Mouse (Mus musculus): ENCODE results near the gene Rpl37. TPM values are rescaled to one million over a fixed set of nuclear protein-coding genes. Genes with fewer than 3 reads are reported as not detected.

The Rpl37 gene
- 100 to 1,000 TPM; 210 to 230 TPM for total RNA-seq (2021)
- long read RNA-seq, experiment 1, transcript Rpl37-204 (4 exons, 556 nt), result minor isoform, 5 of 71 reads
- long read RNA-seq, experiment 1, transcript Rpl37-201 (4 exons, 835 nt), result major isoform, 57 of 71 reads
- long read RNA-seq, experiment 1, partial matches to known transcripts, result 1 of 71 reads
- long read RNA-seq, experiment 1, other reads (novel, unspliced or antisense), result 2 of 71 reads
- long read RNA-seq, experiment 2, transcript Rpl37-204 (4 exons, 556 nt), result minor isoform, 14 of 150 reads
- long read RNA-seq, experiment 2, transcript Rpl37-201 (4 exons, 835 nt), result major isoform, 121 of 150 reads
- long read RNA-seq, experiment 2, partial matches to known transcripts, result 3 of 150 reads
- long read RNA-seq, experiment 2, other reads (novel, unspliced or antisense), result 3 of 150 reads

DNA sequence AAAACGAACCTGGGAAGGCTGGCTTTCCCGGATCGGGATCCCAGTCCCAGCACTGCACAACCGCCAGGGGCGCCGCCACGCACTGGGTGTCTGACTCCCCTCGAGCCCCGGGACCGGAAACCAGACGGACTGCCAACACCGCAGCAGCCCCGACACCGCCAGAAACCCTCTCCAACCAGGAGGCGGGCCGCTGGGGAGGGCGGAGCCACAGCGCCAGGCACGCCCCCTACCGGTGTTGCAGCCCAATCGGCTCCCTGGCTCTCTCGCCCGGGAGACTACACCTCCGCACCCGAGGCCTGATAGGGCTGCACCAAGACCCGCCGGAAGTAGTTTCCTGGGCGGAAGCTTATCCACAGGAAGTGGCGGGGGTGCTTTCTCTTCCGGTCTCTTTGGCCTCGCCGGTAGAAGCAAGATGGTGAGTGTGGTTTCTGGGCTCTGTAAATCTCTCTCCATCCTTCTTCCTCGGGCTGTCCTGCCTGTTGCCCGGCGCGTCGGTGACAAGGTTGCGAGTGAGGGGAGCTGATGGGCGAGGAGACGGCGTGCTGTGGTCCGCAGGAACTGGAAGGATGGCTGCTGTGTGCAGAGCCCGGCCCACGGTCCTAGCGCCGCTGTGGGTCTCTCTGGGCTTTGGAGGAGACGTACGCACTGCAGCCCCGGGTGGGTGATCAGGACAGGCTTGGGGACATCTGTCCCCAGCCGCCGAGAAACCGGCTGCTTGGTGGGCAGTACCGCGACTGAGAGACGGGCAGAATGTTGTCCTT, at the start of gene Rpl37:
Rpl37 (plus strand) TSS at position 376 of the 761 bp plus-strand sequence.
- peak; percentile 98 to 99 for DNase-seq (ENCODE audit: low spot score in 2 of 2)

DNA sequence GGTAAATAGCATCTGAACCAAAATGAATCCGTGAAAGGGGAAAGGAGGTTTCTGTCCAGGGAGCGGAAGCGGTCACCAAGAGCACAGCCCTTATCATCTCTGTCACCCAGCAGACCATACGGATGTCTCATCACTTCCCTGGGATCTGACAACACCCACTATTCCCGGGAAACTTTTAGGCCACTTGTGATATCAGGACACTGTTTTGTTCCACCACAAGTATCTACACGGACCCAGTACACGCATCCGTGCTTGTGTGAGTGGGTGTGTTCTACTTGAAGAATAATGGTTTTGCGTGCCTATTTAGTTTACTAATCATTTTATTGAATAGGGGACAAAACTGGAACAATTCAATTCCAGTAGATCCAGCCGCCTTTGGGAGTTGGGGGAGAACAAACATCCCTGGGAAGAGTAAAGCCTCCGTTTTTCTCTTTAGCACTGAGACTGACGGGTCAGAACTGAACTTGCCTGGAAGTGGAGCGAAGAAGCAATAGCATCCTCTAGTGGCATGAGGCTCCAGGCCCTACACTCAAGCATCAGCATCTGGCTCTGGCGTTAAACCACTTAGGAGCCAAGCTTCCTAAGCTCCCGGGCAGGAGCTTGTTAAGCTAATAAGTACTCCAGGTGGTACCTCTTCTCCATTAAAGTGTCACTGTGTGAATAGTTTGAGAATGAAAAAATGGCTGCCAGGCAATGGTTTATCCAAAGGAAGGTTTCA, 47.5 kb upstream of the Rpl37 start:
- peak; percentile 36 to 56 for DNase-seq (ENCODE audit: low spot score in 2 of 2)

DNA sequence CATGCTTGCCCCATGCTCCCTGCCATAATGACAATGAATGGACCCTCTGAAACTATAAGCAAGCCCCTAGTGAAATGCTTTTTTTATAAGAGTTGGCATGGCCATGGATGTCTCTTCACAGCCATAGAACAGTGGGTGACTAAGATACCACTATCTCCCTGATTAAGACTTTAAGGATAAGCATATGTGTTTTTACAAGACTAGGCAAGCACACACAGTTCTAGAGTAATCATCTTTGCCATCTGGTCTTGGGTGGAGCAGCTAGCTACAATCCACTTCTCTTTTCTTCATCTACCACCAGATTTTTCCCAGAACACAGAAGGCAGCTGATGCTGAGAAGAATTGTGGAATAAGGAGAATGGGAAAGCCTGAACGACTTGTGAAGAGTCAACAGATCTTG, 35.2 kb upstream of the Rpl37 start:
- DNase-seq (ENCODE audit: low spot score in 2 of 2), result peak in 1 of 2 experiments; percentile 23

DNA sequence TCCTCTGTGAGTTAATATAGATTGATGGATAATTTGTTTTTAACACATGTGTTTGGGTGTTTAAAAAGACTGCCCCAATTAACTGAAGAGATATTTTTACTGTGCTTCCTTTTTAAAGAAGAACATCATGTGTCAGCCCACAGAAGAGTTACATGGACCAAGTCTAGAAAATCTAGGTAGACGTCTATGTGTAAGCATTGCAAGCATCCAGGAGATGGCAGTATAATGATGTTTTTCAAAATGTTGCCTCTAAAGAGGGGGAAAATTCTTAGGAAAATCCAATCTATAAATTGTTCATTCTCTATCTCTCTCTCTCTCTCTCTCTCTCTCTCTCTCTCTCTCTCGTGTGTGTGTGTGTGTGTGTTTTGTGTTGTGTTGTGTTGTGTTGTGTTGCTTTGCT, 30.3 kb upstream of the Rpl37 start:
- peak in 1 of 2 experiments; percentile 51 for DNase-seq (ENCODE audit: low spot score in 2 of 2)

DNA sequence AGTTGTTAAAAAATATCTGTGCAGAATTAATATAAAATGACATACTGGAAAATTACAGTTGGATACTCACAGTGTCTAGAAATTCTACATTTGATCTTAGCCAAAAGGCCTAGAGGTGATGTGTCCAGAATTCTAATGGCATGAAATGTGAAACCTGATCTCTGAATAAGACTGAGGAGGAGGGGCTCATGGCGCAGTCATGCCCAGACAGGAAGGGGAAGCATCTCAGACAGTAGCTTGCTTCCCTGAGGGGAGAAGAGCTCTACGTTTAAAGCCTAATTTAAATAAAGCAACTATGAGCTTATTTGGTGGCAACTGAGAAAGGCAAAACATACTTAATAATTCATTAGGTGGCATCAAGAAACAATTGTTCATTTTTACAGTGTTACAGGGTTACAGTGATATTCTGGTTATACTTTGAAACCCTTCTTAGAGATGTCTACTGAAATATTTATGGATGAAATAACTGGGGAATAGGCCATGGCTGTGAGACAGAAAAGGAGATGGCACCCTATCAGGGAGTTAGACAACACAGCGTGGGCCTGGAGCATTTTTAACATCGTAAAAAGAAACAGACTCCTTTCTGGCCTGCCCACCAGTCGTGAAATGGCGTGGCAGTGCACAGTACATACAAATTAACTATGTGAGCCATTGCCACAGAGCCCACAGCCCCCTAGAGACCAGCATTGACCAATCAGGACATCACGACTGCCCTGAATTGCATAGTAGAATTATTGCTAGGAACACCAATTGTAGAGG, 27.4 kb upstream of the Rpl37 start:
- no peak for DNase-seq (ENCODE audit: low spot score in 2 of 2)

DNA sequence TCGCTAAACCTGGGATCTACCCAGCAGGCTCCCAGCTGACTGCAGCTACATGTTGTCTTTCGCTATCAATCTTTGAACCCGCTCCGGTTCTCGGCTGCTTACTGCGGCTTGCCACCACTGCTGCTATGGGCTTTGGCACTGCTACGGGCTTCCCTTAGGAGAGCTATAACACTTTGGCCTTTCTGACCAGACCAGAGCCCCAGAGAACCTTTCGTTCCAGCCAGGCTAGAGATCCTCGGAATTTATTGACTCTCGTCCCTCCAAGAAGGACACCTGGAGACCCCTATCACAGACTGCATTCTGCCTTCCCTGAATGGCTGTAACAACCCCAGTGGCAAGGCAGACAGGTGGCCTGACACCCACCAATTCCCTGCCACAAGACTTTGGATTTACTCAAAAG, 26.3 kb upstream of the Rpl37 start:
- DNase-seq (ENCODE audit: low spot score in 2 of 2), result no peak

DNA sequence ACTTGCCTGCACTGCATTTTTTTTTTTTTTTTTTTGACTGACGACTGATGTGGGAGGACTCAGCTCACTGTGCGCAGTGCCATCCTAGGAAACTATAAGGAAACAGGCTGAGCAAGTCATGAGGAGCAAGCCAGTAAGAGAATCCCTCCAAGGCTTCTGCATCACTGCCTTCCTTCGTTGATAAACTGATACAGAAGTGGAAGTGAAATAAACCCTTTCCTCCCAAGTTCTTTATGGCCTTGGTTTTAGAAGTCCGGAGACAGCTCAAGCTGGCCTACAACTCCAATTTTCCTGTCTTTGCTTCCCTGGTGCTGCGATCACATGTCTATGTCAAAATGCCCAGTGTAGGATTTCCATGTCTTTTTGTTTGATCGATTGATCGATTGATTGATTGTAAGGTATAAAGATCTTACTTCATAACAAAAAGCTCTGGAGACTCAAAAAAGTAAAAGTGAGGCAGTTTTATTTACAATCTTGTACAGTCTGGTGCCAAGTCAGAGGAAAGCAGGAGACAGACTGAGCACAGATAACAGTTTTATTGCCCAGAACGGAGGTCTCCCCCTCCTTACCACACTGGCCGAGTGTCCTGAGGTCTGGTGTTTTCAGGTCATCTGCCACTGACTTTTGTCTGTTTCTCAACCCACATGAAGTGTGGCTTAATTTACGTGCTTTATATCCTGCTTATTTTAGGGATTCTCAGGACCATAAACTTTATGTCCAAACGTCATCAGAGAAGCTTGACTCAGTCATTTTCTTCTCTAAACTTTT, 20.7 kb upstream of the Rpl37 start:
- DNase-seq (ENCODE audit: low spot score in 2 of 2), result no peak

DNA sequence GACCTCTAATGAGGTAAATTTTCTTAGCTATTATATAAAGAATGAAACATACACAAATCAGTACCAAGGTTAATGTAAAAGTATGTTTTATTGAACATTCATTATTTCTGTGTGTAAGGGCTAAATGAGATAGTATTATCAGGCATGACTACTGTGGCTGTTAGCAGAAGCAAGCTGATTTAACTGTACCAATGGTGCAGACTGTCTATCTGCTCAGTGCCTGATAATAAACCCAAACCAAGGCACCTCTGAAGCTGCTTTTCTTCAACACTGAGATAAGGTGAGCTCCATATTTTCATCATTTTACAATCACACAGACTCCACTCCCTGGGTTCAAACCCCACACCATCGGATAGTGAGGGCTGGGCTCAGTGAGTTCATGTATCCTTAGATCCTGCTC, 19.1 kb upstream of the Rpl37 start:
- DNase-seq (ENCODE audit: low spot score in 2 of 2), result no peak

DNA sequence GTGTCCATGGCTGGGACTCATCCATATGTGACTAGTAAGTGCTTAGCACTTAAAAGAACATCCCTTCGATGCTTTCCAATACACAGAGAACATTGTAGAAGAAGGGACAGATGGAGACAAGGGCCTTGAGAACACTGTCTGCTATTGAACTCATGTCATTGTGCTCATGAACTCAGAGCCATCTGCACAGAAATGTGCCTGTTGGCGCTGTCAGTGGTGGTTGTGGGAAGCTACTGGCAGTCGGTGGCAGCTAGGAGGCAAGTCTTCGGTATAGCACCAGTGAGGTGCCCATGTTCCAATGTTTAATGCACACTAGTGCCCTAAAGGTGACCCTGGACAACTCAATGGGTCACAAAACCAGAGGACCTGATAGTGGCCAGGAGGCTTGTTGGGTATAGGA, 14.1 kb upstream of the Rpl37 start:
- peak in 1 of 2 experiments; percentile 62 for DNase-seq (ENCODE audit: low spot score in 2 of 2)

DNA sequence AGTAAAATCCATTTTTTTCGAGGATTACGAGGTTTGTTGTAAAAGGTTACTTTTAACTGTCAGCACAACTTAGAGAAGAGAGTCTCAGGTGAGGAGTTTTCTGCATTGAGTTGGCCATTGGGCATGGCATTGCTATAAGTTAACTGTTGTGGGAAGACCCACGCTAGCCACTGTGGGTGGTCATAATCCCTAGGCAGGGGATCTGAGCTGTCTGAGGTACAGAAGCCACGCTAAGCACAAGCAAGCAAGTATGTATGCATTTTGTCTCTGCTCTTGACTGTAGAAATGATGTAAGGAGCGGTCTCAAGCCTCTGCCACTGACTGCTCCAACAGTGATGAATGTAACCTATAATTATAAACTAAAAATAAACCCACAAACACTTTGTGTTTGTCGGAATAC, 10.6 kb upstream of the Rpl37 start:
- no peak for DNase-seq (ENCODE audit: low spot score in 2 of 2)

DNA sequence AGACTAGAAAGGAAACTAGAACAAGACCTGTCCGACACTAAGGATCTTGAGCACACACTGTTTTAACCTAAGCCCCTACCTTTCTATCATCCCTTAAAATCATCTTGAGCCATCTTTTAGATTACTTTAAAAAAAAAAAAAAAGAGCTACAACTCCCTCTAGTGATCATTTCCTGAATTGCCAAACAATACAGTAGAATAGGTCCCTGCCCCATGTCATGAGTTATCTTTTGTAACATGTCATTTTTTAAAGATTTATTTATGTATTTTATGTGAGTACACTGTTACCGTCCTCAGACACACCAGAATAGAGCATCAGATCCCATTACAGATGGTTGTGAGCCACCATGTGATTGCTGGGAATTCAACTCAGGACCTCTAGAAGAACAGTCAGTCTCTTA, 10.2 kb upstream of the Rpl37 start:
- peak in 1 of 2 experiments; percentile 49 for DNase-seq (ENCODE audit: low spot score in 2 of 2)

DNA sequence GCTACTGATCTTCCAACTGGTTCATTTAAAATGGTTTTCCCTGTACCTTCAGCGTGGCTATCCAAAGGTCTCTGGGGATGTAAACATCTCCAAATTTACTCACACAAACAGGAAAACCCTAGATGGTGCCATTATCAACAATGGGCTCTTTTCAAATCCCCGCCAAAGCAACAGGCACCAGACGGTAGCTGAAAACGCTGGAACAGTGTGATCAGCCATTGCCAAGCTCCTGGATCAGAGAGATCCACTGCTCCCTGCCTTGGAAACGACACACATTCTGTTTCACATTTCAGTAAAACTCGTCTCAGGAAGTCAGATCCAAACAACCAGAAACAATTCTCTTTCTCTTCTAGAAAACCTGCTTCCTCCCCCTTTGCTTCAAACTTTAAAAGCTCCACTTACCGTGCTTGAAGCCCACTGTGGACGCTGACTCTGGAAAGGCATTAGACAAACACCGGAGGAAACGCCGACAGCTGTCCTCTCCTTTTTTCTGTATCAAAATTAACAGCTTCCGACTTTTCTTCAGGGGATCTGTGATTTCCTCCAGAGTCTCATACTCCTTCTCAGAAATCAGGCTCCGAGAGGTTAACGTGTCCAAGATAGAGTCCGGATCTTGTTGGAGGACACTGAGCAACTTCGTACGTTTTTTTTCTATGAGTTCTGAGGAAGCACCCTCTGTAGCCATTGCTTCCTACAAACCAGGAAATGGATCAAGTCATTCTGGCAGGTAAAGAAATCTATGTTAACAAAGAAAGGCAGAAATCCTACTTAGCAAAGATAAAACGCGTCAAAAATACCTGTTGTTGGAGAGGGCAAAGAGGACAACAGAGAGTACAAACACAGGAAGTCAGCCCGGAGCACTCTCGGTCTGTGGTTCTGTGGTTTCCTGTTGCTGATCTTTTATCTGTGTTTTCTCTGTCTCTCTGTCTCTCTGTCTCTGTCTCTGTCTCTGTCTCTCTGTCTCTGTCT, 8.5 kb upstream of the Rpl37 start, which contains the start of gene Card6:
Card6 (minus strand) TSS at position 854 of the 969 bp plus-strand sequence.
- peak; percentile 41 to 76 for DNase-seq (ENCODE audit: low spot score in 2 of 2)

DNA sequence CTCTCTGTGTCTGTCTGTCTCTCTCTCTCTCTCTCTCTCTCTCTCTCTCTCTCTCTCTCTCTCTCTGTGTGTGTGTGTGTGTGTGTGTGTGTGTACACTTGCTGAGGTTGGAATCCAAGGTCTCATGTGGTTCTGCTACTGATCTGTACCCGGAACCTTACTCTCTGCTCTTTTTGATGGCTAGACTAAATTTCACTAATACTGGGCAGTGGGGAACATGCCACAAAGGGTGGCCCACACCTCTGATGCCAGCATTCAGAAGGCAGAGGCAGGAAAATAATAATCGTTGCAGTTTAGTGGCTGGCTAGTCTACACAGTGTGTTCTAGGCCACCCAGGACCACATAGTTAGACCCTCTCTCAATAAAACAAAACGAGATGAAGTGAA, 7.8 kb upstream of the Rpl37 start:
- no peak for DNase-seq (ENCODE audit: low spot score in 2 of 2)

DNA sequence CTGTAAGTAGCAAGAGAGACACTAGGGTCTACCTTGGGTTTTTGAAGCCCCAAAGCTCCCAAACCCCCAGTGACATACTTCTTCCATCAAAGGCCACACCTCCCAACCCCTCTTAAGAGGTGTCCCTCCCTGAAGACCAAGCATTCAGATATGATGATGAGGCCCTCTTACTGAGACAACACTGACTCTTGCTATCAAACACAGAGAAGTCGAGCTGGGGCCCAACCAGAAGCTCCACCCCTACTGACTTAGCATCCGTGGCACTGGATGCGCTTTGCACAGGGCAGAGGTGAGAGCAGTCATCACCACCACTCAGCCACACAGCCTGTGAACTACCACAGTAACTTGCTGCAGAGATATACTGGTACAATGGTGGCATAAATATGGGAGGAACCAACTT, 3.8 kb upstream of the Rpl37 start:
- DNase-seq (ENCODE audit: low spot score in 2 of 2), result no peak

DNA sequence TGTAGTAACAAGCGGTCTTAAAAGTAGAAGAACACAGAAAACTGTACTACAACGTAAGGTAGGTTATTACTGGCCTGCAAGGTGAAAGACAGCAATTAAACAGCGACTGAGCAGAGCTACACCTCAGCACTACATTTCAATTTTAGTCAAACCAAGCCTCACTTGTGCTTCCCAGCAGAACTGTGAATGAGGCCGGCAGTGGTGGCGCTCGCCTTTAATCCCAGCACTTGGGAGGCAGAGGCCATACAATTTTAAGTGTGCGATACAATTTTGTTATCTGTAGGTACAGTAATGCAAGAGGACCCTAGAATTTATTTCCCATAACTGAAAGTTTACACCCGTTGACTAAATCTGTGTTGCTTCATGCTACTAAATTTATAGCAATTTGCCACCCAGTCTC, 1.3 kb upstream of the Rpl37 start:
- DNase-seq (ENCODE audit: low spot score in 2 of 2), result no peak

DNA sequence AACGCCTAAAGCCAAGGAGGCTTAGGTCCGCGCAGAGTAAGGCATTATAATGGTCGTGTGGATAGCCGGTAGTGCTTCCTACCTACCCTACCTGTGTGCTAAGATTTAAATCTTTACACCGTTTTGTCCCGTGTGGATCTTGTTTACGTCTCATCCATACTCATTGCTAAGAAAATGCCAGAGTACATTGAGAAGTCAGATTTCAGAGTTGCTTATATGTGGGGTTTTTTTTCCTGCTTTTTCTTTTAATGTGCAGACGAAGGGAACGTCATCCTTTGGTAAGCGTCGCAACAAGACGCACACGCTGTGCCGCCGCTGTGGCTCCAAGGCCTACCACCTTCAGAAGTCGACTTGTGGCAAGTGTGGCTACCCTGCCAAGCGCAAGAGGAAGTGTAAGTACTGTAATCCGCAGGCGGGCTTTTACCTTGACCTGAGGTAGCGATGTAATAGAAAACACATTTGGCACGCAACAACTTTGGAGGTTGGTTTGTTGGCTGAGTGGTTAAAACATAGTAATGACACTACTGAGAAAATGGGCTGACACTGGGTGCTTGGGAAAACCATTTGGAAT, 671 bp downstream of the Rpl37 start:
- DNase-seq (ENCODE audit: low spot score in 2 of 2), result no peak

DNA sequence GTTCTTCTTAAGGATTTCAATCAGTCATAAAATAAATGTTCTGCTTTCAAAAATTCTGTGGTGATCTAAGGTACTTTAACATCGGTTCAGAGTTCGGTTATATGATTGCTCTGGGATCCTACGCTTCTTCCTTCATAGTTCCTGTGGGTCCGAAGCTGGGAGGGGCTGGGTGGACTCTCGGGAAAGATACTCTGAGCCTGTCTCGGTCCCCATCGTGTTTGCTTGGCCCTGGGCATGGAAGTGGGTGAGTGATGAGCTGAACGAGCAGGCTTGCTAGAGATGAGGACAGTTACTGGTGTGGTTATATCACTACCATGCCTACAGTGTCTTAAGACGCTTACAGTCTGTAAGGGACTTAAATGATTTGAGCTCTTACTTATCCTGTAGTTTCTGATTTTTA, 2.2 kb downstream of the Rpl37 start:
- no peak for DNase-seq (ENCODE audit: low spot score in 2 of 2)

DNA sequence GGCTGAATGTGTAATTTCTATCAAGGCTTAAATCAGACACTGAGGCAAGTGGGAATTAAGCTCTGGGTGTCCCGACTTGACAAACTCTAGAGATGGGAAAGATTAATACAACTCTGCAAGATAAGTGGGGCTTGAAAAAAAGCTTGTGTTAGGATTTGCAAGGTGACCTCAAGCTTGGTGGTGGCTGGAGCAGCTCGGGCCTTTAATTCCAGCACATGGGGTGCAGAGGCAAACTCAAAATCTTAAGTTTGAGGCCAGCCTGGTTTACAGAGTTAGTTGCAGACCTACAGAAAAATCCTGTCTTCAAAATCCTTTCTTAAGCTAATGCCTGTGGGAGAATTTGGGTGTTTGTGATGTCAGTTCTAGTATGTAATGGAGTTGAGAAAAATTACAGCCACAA, 2.7 kb downstream of the Rpl37 start:
- DNase-seq (ENCODE audit: low spot score in 2 of 2), result no peak

DNA sequence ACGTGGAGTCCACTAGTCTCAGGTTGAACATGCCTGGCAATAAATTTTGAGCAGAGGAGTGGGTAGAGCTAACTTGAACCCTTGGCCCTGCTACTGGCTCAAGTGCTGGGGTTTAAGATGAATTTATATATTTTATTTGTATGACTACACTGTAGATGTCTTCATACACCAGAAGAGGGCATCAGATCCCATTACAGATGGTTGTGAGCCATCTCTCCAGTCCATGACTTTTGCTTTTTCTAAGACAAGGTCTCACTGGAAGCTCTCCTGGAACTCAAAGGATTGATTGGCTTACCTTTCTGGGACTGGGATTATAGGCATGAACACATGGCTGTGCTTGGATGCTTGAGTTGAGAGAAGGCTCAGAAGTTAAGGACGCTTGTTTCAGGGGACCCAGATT, 3.3 kb downstream of the Rpl37 start:
- DNase-seq (ENCODE audit: low spot score in 2 of 2), result no peak
